In the genomic region with DNA sequence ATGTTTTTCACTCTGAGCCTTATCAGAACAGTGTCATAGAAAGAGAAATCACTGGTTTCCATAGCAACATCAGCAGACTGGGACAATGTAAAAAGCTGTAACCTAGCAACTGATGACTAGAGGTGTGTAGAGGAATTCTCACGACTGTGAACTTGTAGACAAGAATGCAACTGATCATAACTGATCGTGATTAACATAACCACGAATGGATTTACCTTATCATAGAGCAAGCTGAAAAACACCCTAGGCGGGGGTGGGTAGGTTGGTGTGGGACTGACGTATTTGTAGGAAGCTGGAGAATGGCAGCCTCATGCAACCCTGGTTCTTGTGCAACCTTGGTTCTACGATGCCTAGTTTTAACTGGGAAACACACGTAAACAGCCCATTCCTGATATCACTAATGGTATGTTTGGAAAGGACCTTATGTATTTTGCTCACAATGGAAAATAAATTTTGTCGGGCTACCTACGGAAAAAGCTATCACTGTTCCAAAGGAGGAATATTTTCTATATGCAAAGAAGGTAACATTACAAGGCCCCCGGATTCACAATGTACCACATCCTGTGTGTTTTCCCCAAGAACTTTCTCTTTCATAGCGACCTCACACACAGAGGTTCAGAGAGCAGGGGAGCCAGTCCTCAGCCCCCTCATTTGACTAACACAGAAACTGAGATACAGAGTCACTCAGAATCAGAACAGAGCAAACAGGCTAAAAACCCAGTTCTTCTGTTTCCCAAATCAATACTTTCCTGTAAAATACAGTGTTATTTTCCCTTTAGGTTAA, we compare ENCODE assay signal across 16 mouse cellular contexts. TPM values are rescaled to one million over a fixed set of nuclear protein-coding genes. Genes with fewer than 3 reads are reported as not detected.
DNase-seq lines count a peak whose midpoint lies in the region; ATAC-seq lines count a peak whose summit lies in the region.
"Had no signal": no experiment of that assay in that cellular context is flagged by ENCODE, and none has a peak within 500 bp of the region (broad histone marks: within the 10 kb centered on the region; RNA-seq: fewer than 3 reads in every experiment).

No protein-coding gene starts in this region.

- no peaks in the 10 kb centered on the region for H3K9me3 ChIP-seq in forebrain, embryonic 13.5 days (replicated peaks)
- no peaks in the 10 kb centered on the region for H3K9me3 ChIP-seq in forebrain, embryonic 10.5 days
- no peaks in the 10 kb centered on the region for H3K9me3 ChIP-seq in forebrain, embryonic 16.5 days (ENCODE audit: control insufficient read depth, low read length)
- H3K9me3 ChIP-seq: embryonic facial prominence, embryonic 13.5 days; heart, embryonic 15.5 days; limb, embryonic 15.5 days; lung, embryonic 15.5 days had no signal

- no peak overlapping the region for H3K4me3 ChIP-seq in forebrain, embryonic 13.5 days
- H3K4me3 ChIP-seq in forebrain, embryonic 10.5 days: no peak overlapping the region
- H3K4me3 ChIP-seq in forebrain, embryonic 16.5 days (replicated peaks; ENCODE audit: low read length): no peak overlapping the region
- H3K4me3 ChIP-seq: embryonic facial prominence, embryonic 13.5 days; heart, embryonic 15.5 days; layer of hippocampus, adult 2 months; limb, embryonic 15.5 days; lung, embryonic 15.5 days had no signal

- 63% methylated on average over 11 of the region's 11 CpGs for WGBS in forebrain, embryonic 13.5 days
- WGBS in forebrain, embryonic 10.5 days: 83% methylated on average over 11 of the region's 11 CpGs
- WGBS in forebrain, embryonic 16.5 days: 57% methylated on average over 11 of the region's 11 CpGs

- peak; percentile 65; the same call in 1 of the 2 replicates for ATAC-seq in forebrain, embryonic 13.5 days
- peak; percentile 59; the same call in 1 of the 2 replicates for ATAC-seq in forebrain, embryonic 16.5 days
- ATAC-seq in erythroblast, adult 5-6 weeks (replicated peaks; ENCODE audit: low FRiP score, poor library complexity, severe bottlenecking): no peak
- no peak for ATAC-seq in megakaryocyte, adult 5-6 weeks (ENCODE audit: poor library complexity, severe bottlenecking)
- ATAC-seq: intestine, embryonic 16.5 days had no signal

- H3K9ac ChIP-seq in forebrain, embryonic 13.5 days: no peak overlapping the region
- no peak overlapping the region for H3K9ac ChIP-seq in forebrain, embryonic 16.5 days (replicated peaks; ENCODE audit: low read depth, low read length)
- H3K9ac ChIP-seq: embryonic facial prominence, embryonic 13.5 days; heart, embryonic 15.5 days; limb, embryonic 15.5 days; lung, embryonic 15.5 days had no signal

- no peaks in the 10 kb centered on the region for H3K36me3 ChIP-seq in forebrain, embryonic 13.5 days (ENCODE audit: poor library complexity, severe bottlenecking)
- H3K36me3 ChIP-seq in forebrain, embryonic 10.5 days (replicated peaks): no peaks in the 10 kb centered on the region
- H3K36me3 ChIP-seq in forebrain, embryonic 16.5 days (ENCODE audit: control insufficient read depth, insufficient read depth): no peaks in the 10 kb centered on the region
- H3K36me3 ChIP-seq: embryonic facial prominence, embryonic 13.5 days; heart, embryonic 15.5 days; limb, embryonic 15.5 days; lung, embryonic 15.5 days had no signal

- H3K27me3 ChIP-seq in forebrain, embryonic 13.5 days: no peaks in the 10 kb centered on the region
- H3K27me3 ChIP-seq in forebrain, embryonic 10.5 days (ENCODE audit: poor library complexity, severe bottlenecking): no peaks in the 10 kb centered on the region
- H3K27me3 ChIP-seq in forebrain, embryonic 16.5 days (replicated peaks; ENCODE audit: control insufficient read depth, insufficient read depth, low read length): no peaks in the 10 kb centered on the region
- H3K27me3 ChIP-seq: embryonic facial prominence, embryonic 13.5 days; heart, embryonic 15.5 days; limb, embryonic 15.5 days; lung, embryonic 15.5 days had no signal

- H3K4me2 ChIP-seq in forebrain, embryonic 13.5 days: no peak overlapping the region
- no peak overlapping the region for H3K4me2 ChIP-seq in forebrain, embryonic 16.5 days (ENCODE audit: low read length)
- H3K4me2 ChIP-seq: embryonic facial prominence, embryonic 13.5 days; heart, embryonic 15.5 days; limb, embryonic 15.5 days; lung, embryonic 15.5 days had no signal

- DNase-seq in forebrain, embryonic 10.5 days (ENCODE audit: extremely low spot score, low spot score): no peak
- peak; percentile 39 to 60 for DNase-seq in CD8-positive naive resting alpha-beta T cell, adult 2 months (ENCODE audit: low read depth in 2 of 2, low spot score in 2 of 2)
- DNase-seq in natural killer cell, adult 2 months (ENCODE audit: low spot score in 2 of 2): peak; percentile 26 to 32
- DNase-seq in kidney, postnatal 14 days: no peak
- DNase-seq: cerebellum, postnatal 14 days had no signal

- no peak overlapping the region for H3K27ac ChIP-seq in forebrain, embryonic 13.5 days
- H3K27ac ChIP-seq in forebrain, embryonic 10.5 days: no peak overlapping the region
- no peak overlapping the region for H3K27ac ChIP-seq in forebrain, embryonic 16.5 days (ENCODE audit: low read length)
- H3K27ac ChIP-seq: embryonic facial prominence, embryonic 13.5 days; heart, embryonic 15.5 days; layer of hippocampus, adult 2 months; limb, embryonic 15.5 days; lung, embryonic 15.5 days; stomach, postnatal 0 days had no signal

- peaks cover 5% of the 10 kb centered on the region for H3K4me1 ChIP-seq in forebrain, embryonic 13.5 days
- H3K4me1 ChIP-seq in forebrain, embryonic 10.5 days: peaks cover 13% of the 10 kb centered on the region
- peaks cover 7% of the 10 kb centered on the region; the same call in 1 of the 2 replicates for H3K4me1 ChIP-seq in forebrain, embryonic 16.5 days (replicated peaks; ENCODE audit: control insufficient read depth, insufficient read depth, low read length)
- H3K4me1 ChIP-seq: embryonic facial prominence, embryonic 13.5 days; heart, embryonic 15.5 days; limb, embryonic 15.5 days; lung, embryonic 15.5 days had no signal

RNA-seq across cellular contexts. Expression of a gene that starts 19.6 kb away (rescaled TPM):
- 15.6 and 18.8 TPM in 2 replicates for polyA plus RNA-seq in forebrain, embryonic 13.5 days (2015; fragmentation: Nextera tagmentation; extraction: Ambion mirVana)
- polyA plus RNA-seq in forebrain, embryonic 10.5 days (2016; fragmentation: Nextera tagmentation; extraction: Ambion mirVana): 7.5 and 8.3 TPM in 2 replicates
- 21.1 and 28.6 TPM in 2 replicates for polyA plus RNA-seq in forebrain, embryonic 16.5 days (2015; fragmentation: Nextera tagmentation; extraction: Ambion mirVana)
- total RNA-seq in erythroblast, adult 5-6 weeks (2015; ENCODE audit: low replicate concordance): 0.96 TPM in 1 of 2 replicates, not detected in the other
- total RNA-seq in erythroblast, adult 5-6 weeks (2017; ENCODE audit: low replicate concordance): 0.34 and 0.98 TPM in 2 replicates
- 0.73 and 1.3 TPM in 2 replicates for total RNA-seq in megakaryocyte, adult 5-6 weeks (2015)
- total RNA-seq in megakaryocyte, adult 5-6 weeks (2017): 1.1 and 3.8 TPM in 2 replicates

Comparison
In these comparisons a context has a peak if more than half of its experiments do, and no peak if none do; other contexts are left out.
1. ATAC-seq: peak in forebrain, embryonic 13.5 days (single experiment) and forebrain, embryonic 16.5 days (single experiment); none in erythroblast, adult 5-6 weeks (single experiment) and megakaryocyte, adult 5-6 weeks (single experiment).
2. DNase-seq: peak in CD8-positive naive resting alpha-beta T cell, adult 2 months (2 of 2) and natural killer cell, adult 2 months (2 of 2); none in forebrain, embryonic 10.5 days (single experiment) and kidney, postnatal 14 days (single experiment).